Mouse (Mus musculus): ENCODE measurements around the gene Hist1h3e. TPM values are rescaled to one million over a fixed set of nuclear protein-coding genes. Genes with fewer than 3 reads are reported as not detected.
"Not testable (repeated sequence)": the region's sequence is repeated elsewhere in the genome, so short reads cannot be mapped to it uniquely, and the experiment has no call there.

The Hist1h3e gene
- total RNA-seq, 2 experiments from 2014 or later: 130 to 134 TPM

DNA sequence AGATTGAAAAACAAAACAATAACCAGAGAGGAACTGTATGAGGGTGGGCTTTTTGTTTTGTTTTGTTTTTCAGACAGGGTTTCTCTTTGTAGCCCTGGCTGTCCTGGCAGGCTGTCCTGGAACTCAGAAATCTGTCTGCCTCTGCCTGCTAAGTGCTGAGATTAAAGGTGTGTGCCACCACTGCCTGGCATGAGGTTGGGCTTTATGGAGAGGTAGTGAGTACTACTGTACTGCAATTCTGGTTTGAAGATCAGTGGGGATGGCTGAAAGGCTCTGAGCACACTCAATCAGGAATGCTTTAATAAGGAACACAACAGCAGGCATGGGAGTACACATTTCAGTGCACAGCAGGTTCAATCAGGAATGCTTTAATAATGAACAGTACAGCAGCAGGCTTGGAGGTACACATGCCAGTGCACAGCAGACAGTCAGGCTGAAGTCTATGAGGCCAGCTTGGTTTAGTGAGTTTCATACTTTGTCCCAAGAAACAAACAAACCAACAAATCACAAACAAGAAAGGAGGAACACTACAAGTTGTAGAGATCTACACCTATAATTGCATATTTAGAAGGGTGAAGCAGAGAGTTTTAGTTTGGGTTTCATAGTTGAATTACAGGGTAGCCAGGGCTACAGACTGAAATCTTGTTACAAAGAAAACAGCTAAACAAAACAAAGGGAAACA lies 21.4 kb upstream of the Hist1h3e start:
- intact Hi-C loops (cut with DNase I): loop anchor here (5.0 kb wide), 1 partner anchor 104 kb away; no protein-coding TSS in a partner anchor
- DNase-seq: no peak

DNA sequence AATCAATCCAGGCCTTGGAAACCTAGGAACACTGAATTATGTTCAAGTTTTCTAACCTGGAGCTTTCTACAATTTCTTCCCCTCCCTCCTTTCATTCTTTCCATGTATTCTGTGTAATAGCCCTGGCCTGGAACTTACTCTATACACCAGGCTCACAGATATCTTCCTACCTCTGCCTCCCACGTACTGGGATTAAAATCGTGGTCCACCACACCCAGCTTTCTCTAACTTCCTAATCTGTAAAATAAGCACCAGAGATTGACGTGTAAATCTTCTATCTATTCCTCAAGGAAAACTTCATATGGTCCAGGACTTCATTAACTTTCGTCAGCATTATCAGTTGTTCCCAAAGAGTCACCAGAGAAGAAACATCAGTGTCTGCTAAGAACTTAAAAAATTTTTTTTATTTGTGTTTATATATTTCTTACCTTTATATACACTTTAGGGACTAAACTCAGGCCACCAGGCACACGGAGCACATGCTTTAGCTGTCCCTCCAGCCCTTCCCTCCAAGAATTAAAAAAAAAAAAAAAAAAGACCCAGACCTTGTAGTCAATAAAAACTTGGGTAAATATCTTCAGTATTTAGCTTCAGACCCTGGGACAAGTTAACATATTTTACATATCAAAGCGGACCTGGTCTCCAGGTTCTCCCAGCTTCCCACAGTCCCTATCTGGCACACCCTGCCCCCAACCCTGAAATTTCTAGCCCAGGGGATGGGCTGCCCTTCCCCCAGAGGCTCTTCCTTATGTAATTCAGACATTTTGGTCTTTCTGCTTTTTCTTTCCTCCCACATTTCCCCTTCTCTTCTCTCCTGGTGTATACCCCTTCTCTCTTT lies 20.3 kb upstream of the Hist1h3e start:
- intact Hi-C loops (cut with DNase I): loop anchor here (5.0 kb wide), 1 partner anchor 105 kb away; no protein-coding TSS in a partner anchor
- no peak for DNase-seq

DNA sequence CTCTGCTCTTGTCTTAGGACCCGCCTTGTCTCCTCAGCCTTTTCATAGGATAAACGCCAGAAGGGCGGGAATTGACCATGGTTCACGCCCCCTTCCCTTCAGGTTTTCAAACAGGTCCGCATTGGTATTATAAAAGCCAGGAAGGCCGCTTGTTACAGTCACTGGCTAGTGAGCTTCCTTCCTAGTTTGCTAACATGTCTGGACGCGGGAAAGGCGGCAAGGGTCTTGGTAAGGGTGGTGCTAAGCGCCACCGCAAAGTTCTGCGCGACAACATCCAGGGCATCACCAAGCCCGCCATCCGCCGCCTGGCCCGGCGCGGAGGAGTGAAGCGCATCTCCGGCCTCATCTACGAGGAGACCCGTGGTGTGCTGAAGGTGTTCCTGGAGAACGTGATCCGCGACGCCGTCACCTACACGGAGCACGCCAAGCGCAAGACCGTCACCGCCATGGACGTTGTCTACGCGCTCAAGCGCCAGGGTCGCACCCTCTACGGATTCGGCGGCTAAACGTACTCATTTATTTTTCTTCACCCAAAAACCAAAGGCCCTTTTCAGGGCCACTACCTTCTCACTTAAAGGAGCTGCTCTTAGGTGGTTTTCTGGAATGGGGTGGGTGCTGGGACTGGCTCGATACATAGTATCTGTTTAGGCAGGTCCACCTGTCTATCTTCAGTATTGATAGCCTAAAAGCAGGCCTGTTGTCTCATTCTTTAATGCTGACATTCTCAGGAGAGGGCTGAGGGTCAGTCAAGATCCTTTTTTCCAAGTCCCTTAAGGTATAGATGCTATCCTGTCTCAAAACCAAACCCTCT lies 19.4 kb upstream of the Hist1h3e start, which contains the start of gene Hist1h4d:
Hist1h4d (plus strand) TSS at position 191 of the 811 bp plus-strand sequence.
- intact Hi-C loops (cut with DNase I): loop anchor here (5.0 kb wide), 1 partner anchor 106 kb away; no protein-coding TSS in a partner anchor
- DNase-seq: peak; percentile 93

DNA sequence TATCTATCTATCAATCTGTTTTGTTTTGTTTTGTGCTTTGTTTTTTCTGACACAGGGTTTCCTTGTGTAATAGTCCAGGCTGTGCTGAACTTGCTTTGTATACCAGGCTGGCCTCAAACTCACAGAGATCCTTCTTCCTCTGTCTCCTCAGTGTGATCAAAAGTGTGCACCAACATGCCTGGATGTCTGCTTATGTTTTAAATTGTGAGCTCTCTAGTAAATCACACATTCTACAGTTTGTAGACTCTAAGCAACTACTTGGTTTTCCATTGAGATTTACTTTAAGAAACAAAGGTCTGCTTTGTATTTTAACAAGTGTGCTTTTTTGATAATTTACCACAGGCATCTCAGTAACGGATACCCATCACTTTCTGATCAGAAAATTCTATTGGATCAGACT lies 15.7 kb upstream of the Hist1h3e start:
- intact Hi-C loops (cut with DNase I): no loop called here
- DNase-seq: no peak

DNA sequence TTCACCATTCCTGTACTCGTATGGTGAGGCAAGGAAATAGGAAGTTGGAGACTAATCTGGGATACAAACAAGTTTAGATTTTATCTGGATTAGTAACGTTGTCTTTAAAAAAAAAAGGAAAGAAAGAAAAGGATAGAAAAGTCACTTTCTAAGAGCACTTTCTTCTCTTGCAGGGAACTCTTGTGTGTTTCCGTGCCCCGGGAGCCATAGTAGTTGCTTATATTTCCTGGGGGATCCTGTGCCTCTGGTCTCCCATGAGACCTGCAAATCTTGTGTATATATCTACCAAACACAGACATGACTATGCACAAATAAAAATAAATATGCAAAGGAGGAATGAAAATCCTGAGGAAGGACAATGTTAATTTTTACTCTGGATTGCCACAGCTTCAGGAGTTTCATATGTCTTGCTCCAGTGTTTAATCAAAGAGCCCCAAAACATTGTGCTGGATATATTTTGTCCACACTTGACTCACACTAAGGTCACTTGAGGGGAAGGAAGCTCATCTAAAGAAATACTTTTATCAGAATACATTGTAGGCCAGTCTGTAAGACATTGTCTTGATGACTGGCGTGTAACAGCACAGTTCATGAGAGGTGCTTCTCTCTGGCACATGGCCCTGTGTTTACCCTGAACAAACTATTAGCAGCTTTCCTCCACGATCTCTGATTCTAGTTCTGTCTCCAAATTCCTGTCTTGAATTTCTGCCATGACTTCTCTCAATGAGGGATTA lies 14.9 kb upstream of the Hist1h3e start:
- intact Hi-C loops (cut with DNase I): no loop called here
- no peak for DNase-seq

DNA sequence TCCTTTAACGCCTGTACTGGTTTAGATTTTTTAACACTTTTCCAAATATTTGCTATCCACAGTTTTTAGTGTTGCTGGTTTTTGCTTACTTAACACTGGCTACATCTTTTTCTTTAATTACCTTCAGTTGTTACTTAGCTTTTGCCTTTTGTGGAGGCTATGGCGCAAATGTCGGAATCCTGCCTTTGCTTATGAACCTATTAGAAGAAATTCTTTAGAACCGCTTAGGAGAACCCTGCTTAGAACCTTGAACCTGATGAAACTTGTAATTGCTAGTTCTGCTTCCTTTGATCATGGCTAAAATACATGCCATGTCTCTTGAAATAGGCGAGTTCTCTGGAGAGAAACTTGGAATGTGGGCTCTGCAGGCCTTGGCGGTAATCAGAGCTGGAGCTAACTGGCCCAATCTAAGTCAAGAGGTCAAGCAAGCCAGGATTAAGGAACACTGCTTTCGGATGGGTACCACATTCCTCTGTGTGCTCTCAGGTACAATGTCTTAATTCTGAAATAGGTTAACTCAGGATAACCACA lies 14.2 kb upstream of the Hist1h3e start:
- DNase-seq: no peak
- intact Hi-C loops (cut with DNase I): no loop called here

DNA sequence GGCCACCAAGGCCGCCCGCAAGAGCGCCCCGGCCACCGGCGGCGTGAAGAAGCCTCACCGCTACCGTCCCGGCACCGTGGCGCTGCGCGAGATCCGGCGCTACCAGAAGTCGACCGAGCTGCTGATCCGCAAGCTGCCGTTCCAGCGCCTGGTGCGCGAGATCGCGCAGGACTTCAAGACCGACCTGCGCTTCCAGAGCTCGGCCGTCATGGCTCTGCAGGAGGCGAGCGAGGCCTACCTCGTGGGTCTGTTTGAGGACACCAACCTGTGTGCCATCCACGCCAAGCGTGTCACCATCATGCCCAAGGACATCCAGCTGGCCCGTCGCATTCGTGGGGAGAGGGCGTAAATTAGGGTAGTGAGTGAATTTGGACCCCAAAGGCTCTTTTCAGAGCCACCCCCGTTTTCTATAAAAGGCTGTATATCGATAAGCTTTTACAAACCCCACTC lies 13.7 kb upstream of the Hist1h3e start:
- intact Hi-C loops (cut with DNase I); DNase-seq: not testable (repeated sequence)

DNA sequence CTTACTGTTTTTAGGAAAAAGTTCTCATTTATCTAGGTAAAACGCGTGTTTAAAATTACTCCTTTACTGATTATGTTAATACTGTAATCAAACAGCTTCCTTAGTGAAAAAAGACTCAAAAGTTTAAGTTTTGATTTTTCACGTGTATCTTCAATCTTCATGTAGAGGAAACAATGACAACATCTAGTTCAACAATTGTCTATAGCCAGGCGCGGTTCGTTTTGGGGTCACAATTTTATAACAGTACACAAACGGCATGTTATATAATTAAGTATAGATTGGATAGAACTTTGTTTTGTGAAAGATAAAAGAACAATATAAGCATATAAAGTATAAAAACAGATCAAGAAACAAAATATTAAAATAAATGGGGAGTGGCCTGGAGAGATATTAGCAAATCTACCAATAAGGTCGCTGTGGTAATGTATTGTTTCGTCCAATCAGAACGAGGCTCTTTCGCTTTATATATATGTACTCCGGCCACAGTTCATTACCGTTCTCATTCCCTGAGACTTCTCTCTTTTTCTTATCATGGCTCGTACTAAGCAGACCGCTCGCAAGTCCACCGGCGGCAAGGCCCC lies 13.2 kb upstream of the Hist1h3e start, which contains the start of gene Hist1h3d:
Hist1h3d (plus strand) TSS at position 493 of the 581 bp plus-strand sequence.
- no peak for DNase-seq
- intact Hi-C loops (cut with DNase I): no loop called here

DNA sequence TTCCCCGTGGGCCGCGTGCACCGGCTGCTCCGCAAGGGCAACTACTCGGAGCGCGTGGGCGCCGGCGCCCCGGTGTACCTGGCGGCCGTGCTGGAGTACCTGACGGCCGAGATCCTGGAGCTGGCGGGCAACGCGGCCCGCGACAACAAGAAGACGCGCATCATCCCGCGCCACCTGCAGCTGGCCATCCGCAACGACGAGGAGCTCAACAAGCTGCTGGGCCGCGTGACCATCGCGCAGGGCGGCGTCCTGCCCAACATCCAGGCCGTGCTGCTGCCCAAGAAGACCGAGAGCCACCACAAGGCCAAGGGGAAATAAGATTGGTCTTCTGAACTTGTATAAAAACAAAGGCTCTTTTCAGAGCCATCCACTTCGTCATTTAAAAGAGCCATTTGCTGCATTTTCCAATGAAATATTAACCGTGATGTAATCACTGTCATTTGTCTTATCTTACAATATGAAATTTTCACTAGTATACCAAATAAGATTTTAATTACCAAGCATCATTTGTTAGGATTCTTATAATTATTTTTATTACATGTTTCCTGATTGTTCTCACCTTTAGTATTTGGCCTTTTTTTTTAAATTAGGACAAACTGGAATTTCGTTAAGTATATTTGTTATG lies 12.5 kb upstream of the Hist1h3e start:
- intact Hi-C loops (cut with DNase I); DNase-seq: not testable (repeated sequence)

DNA sequence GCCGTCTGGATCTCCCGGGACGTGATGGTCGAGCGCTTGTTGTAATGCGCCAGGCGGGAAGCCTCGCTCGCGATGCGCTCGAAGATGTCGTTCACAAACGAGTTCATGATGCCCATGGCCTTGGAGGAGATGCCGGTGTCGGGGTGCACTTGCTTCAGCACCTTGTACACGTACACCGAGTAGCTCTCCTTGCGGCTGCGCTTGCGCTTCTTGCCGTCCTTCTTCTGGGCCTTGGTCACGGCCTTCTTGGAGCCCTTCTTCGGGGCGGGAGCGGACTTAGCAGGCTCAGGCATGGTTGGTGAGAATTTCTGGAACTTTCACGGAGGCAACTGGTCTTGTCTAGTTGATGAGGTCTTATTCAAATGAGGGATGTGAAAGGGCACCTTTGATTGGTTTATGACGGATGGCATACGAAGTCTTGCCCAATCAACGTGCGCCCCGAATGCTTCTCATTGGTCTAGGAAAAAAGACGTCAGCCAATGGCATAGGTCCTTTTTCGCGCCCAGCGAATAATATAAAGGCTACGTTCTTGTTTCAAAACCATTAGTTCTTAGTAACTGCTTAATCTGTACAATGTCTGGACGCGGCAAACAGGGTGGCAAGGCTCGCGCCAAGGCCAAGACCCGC lies 11.8 kb upstream of the Hist1h3e start, which contains the start of the genes Hist1h2bf and Hist1h2ad:
Hist1h2bf (minus strand) TSS at position 299 of the 627 bp plus-strand sequence.
Hist1h2ad (plus strand) TSS at position 484 of the 627 bp plus-strand sequence.
- intact Hi-C loops (cut with DNase I): not testable (repeated sequence)

DNA sequence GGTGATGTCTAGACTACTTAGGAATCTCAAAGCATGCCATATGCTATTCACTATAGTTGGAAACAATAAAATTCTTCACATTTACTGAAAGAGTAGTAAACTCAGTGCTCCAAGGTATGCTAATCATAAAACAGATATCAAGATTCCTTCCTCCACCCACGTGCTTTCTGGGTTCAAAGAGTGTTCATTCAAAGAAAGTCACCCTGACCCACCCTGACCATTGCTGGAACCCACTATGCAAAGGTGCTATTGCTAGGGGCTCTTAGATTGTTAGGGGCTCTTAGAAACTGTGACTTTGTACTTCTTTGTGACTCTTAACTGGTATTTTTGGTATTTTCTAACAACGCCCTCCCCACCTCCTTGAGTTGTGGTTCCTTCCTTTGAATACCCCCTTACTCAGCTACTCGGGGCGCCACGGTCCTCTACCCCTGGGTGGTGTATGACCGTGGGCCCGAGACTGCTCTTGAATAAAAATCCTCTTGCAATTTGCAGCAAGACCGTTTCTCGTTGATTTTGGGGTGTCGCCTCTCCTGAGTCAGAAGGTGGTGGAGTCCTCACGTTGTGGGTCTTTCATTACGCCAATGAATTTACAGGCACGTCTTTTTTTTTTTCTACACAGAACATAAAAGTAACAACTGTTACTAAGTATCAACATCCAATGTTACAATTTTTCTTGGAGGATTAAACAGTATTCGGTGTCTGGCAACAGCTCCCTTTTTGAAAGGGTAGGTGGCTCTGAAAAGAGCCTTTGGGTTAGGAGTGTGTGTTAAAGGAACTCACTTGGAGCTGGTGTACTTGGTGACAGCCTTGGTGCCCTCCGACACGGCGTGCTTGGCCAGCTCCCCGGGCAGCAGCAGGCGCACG lies 11.1 kb upstream of the Hist1h3e start:
- intact Hi-C loops (cut with DNase I); DNase-seq: not testable (repeated sequence)

More for the DNA sequence above, 11.8 kb upstream of the Hist1h3e start, which contains the start of the genes Hist1h2bf and Hist1h2ad:
- DNase-seq: peak; percentile 91

DNA sequence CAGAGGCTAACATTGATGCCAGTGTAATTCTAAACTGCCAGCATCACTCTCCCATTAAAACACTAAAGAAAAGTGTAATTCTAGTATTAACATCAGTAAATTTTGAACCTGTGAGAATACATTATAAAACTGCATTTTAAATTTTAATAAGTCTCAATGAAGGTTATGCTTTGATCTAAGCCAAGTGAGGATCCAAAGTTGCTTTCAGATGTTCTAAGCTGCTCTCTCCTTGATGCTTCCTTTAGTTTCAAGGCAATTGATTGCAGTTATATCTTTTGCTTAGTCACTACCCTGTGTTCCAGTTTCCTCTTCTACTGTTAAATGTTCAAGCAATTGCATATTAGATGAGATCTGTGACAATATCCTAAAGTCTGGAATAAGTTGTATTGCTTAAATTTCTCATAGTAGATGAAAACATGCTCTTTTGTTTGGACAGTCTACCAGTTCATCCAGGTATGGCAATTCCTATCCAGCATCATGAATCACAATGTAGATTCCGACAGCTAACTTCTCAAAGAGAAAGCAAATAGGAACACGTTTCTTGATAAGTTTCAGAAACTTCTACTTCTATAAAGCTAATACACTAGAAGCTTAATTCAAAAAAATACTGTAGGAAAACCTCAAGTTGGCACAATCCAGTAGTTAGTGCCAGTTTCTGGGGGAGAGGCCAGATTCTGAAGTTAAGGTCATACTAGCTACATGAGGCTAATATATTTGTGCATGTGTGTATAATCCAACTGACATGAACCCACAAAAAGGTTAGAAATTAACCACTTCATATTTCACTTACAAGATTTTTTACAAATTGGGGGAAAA lies 10.3 kb upstream of the Hist1h3e start:
- intact Hi-C loops (cut with DNase I): no loop called here
- DNase-seq: no peak

DNA sequence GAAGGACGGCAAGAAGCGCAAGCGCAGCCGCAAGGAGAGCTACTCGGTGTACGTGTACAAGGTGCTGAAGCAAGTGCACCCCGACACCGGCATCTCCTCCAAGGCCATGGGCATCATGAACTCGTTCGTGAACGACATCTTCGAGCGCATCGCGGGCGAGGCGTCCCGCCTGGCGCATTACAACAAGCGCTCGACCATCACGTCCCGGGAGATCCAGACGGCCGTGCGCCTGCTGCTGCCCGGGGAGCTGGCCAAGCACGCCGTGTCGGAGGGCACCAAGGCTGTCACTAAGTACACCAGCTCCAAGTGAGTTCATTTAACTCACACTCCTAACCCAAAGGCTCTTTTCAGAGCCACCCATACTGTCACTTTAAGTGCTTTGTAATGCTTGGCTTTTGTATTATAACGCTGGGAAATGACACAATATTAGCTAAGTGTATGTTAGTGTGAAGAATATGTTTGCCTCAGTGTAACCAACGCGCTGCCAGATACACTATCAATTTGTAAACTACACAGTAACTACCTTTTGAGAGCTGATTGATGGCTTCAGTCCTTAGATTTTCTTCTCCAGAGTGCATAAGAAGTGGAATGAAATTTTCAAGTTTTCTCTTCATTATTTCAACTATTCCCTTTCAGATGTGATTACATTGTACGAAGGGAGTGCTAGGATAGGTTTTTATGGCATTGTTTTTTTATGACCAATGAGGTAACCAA lies 9.5 kb upstream of the Hist1h3e start:
- intact Hi-C loops (cut with DNase I); DNase-seq: not testable (repeated sequence)

DNA sequence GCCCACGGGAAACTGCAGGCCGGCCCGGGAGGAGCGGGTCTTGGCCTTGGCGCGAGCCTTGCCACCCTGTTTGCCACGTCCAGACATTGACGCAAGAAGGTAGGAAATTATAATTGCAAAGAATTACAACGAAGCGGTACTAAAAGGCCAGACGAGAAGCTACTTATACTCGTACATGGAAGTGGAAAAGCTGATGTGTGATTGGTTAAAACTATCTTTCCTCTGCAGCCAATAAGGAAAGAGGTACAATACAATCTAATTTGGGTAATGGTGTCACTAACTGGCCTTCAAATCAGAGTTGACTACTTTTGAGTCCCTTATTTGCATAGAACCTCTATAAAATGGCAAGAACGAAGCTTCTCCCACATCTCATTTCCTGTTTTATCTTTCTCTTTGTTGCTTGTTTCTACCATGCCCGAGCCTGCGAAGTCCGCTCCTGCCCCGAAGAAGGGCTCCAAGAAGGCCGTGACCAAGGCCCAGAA lies 8.9 kb upstream of the Hist1h3e start, which contains the start of the genes Hist1h2ae and Hist1h2bg:
Hist1h2ae (minus strand) TSS at position 199 of the 482 bp plus-strand sequence.
Hist1h2bg (plus strand) TSS at position 375 of the 482 bp plus-strand sequence.
- intact Hi-C loops (cut with DNase I): no loop called here
- DNase-seq: peak; percentile 57
